Comparison of ENCODE assay signal across 12 mouse cellular contexts in genomic region chr13:94439386-94439785, GRCm38 (mm10).
A peak's percentile ranks its signal among the peaks of the same experiment; 100 is the strongest.
DNase-seq lines count a peak whose midpoint lies in the region; ATAC-seq lines count a peak whose summit lies in the region.
"Had no signal": no experiment of that assay in that cellular context is flagged by ENCODE, and none has a peak within 500 bp of the region (broad histone marks: within the 10 kb centered on the region; RNA-seq: fewer than 3 reads in every experiment).

No protein-coding gene starts in this region.

- no peak overlapping the region for H3K27ac ChIP-seq in hindbrain, embryonic 14.5 days
- no peak overlapping the region for H3K27ac ChIP-seq in hindbrain, embryonic 10.5 days
- H3K27ac ChIP-seq in neural tube, embryonic 15.5 days (replicated peaks): no peak overlapping the region
- H3K27ac ChIP-seq: embryonic facial prominence, embryonic 13.5 days; macrophage; neural tube, embryonic 12.5 days had no signal

- no peak overlapping the region for H3K9ac ChIP-seq in hindbrain, embryonic 14.5 days
- H3K9ac ChIP-seq in neural tube, embryonic 15.5 days (replicated peaks): no peak overlapping the region
- H3K9ac ChIP-seq: embryonic facial prominence, embryonic 13.5 days; neural tube, embryonic 12.5 days had no signal

- no peak overlapping the region for H3K4me2 ChIP-seq in hindbrain, embryonic 14.5 days (replicated peaks)
- H3K4me2 ChIP-seq in neural tube, embryonic 15.5 days: no peak overlapping the region
- H3K4me2 ChIP-seq: embryonic facial prominence, embryonic 13.5 days; neural tube, embryonic 12.5 days had no signal

- H3K27me3 ChIP-seq in hindbrain, embryonic 14.5 days (ENCODE audit: control insufficient read depth, insufficient read depth, low read length): no peaks in the 10 kb centered on the region
- no peaks in the 10 kb centered on the region for H3K27me3 ChIP-seq in hindbrain, embryonic 10.5 days (ENCODE audit: insufficient read depth, poor library complexity, severe bottlenecking)
- H3K27me3 ChIP-seq in neural tube, embryonic 15.5 days (replicated peaks): no peaks in the 10 kb centered on the region
- H3K27me3 ChIP-seq: embryonic facial prominence, embryonic 13.5 days; neural tube, embryonic 12.5 days had no signal

- H3K4me3 ChIP-seq in hindbrain, embryonic 14.5 days (replicated peaks; ENCODE audit: low read length): no peak overlapping the region
- H3K4me3 ChIP-seq in hindbrain, embryonic 10.5 days: no peak overlapping the region
- H3K4me3 ChIP-seq in neural tube, embryonic 15.5 days (replicated peaks): no peak overlapping the region
- H3K4me3 ChIP-seq: embryonic facial prominence, embryonic 13.5 days; neural tube, embryonic 12.5 days had no signal

- DNase-seq in adrenal gland, postnatal 25 days: peak; percentile 19
- no peak for DNase-seq in adrenal gland, adult 8-10 months
- DNase-seq in hindbrain, embryonic 14.5 days (ENCODE audit: low spot score): peak; percentile 44
- DNase-seq in hindbrain, embryonic 10.5 days (ENCODE audit: low spot score): no peak
- DNase-seq in right cerebral cortex, postnatal 10 days (ENCODE audit: low spot score in 2 of 2): peak; percentile 55 to 60
- no peak for DNase-seq in right cerebral cortex, adult 2 months (ENCODE audit: low spot score in 2 of 2)
- peak; percentile 21 for DNase-seq in lung, postnatal 25 days (ENCODE audit: low spot score)

- no peaks in the 10 kb centered on the region for H3K4me1 ChIP-seq in hindbrain, embryonic 14.5 days (replicated peaks; ENCODE audit: control insufficient read depth, insufficient read depth, low read length)
- 0 out of 2 replicates have a peak, but pooled peaks cover 3% of the 10 kb centered on the region for H3K4me1 ChIP-seq in hindbrain, embryonic 10.5 days (replicated peaks)
- H3K4me1 ChIP-seq in neural tube, embryonic 15.5 days: no peaks in the 10 kb centered on the region; the same call in 1 of the 2 replicates
- H3K4me1 ChIP-seq: neural tube, embryonic 12.5 days had no signal

- WGBS in hindbrain, embryonic 14.5 days: 70% methylated on average over 5 of the region's 5 CpGs
- WGBS in hindbrain, embryonic 10.5 days: 93% methylated on average over 5 of the region's 5 CpGs
- 59% methylated on average over 5 of the region's 5 CpGs for WGBS in neural tube, embryonic 15.5 days

- peaks cover 9% of the 10 kb centered on the region for H3K36me3 ChIP-seq in hindbrain, embryonic 14.5 days (replicated peaks; ENCODE audit: control insufficient read depth, insufficient read depth)
- peaks cover 12% of the 10 kb centered on the region for H3K36me3 ChIP-seq in hindbrain, embryonic 10.5 days
- peaks cover 5% of the 10 kb centered on the region; the same call in 1 of the 2 replicates for H3K36me3 ChIP-seq in neural tube, embryonic 15.5 days
- H3K36me3 ChIP-seq: neural tube, embryonic 12.5 days had no signal

- H3K9me3 ChIP-seq in hindbrain, embryonic 14.5 days (ENCODE audit: control insufficient read depth, low read length): no peaks in the 10 kb centered on the region
- no peaks in the 10 kb centered on the region for H3K9me3 ChIP-seq in hindbrain, embryonic 10.5 days
- no peaks in the 10 kb centered on the region for H3K9me3 ChIP-seq in neural tube, embryonic 15.5 days (replicated peaks)
- H3K9me3 ChIP-seq: embryonic facial prominence, embryonic 13.5 days; neural tube, embryonic 12.5 days had no signal

- ATAC-seq in hindbrain, embryonic 14.5 days (ENCODE audit: low FRiP score): no peak
- no peak for ATAC-seq in neural tube, embryonic 15.5 days (ENCODE audit: low FRiP score)
- ATAC-seq: inflammation-experienced regulatory T-cells, adult 6 months had no signal

Comparison
In these comparisons a context has a peak if more than half of its experiments do, and no peak if none do; other contexts are left out.
1. DNase-seq: peak in adrenal gland, postnatal 25 days (single experiment), hindbrain, embryonic 14.5 days (single experiment), right cerebral cortex, postnatal 10 days (2 of 2) and lung, postnatal 25 days (single experiment); none in adrenal gland, adult 8-10 months (single experiment), hindbrain, embryonic 10.5 days (single experiment) and right cerebral cortex, adult 2 months (0 of 2).